ENCODE assay signal across 9 mouse cellular contexts in genomic region chr8:120491166-120491793, GRCm38 (mm10).
A peak's percentile ranks its signal among the peaks of the same experiment; 100 is the strongest.
DNase-seq lines count a peak whose midpoint lies in the region; ATAC-seq and TF ChIP-seq lines count a peak whose summit lies in the region.
"Had no signal": no experiment of that assay in that cellular context is flagged by ENCODE, and none has a peak within 500 bp of the region (broad histone marks: within the 10 kb centered on the region; RNA-seq: fewer than 3 reads in every experiment).

No protein-coding gene starts in this region.

- TF ChIP-seq POLR2A in lung, adult 2 months (IDR thresholded peaks at IDR 0.05; ENCODE audit: borderline replicate concordance, extremely low read depth, low read depth, low read length) = no peak

- peak overlapping the region; percentile 98 for H3K4me2 ChIP-seq in lung, embryonic 16.5 days (ENCODE audit: low read depth, low read length)
- H3K4me2 ChIP-seq in forebrain, embryonic 14.5 days (ENCODE audit: low read length) = peak overlapping the region; percentile 90
- H3K4me2 ChIP-seq in limb, embryonic 13.5 days (replicated peaks) = peak overlapping the region; percentile 100
- H3K4me2 ChIP-seq in stomach, embryonic 16.5 days (ENCODE audit: low read depth, low read length) = peak overlapping the region; percentile 98

- TF ChIP-seq CTCF in lung, adult 2 months (IDR thresholded peaks at IDR 0.05; ENCODE audit: insufficient read depth, low read length) = no peak

- no peaks in the 10 kb centered on the region for H3K36me3 ChIP-seq in lung, embryonic 16.5 days (ENCODE audit: control insufficient read depth, insufficient read depth, low read length)
- H3K36me3 ChIP-seq in forebrain, embryonic 14.5 days (ENCODE audit: control insufficient read depth, insufficient read depth, low read length) = no peaks in the 10 kb centered on the region
- H3K36me3 ChIP-seq in limb, embryonic 13.5 days = no peaks in the 10 kb centered on the region
- H3K36me3 ChIP-seq in stomach, embryonic 16.5 days (ENCODE audit: control insufficient read depth, insufficient read depth, low read length) = no peaks in the 10 kb centered on the region

- no peak for ATAC-seq in lung, embryonic 16.5 days (ENCODE audit: low read depth)
- ATAC-seq in forebrain, embryonic 14.5 days = no peak
- no peak for ATAC-seq in limb, embryonic 13.5 days (ENCODE audit: low FRiP score, low read depth)
- no peak for ATAC-seq in stomach, embryonic 16.5 days (ENCODE audit: insufficient read depth, low FRiP score)

- peak overlapping the region; percentile 97 for H3K27ac ChIP-seq in lung, embryonic 16.5 days (ENCODE audit: low read length)
- H3K27ac ChIP-seq in forebrain, embryonic 14.5 days (ENCODE audit: low read depth, low read length) = no peak overlapping the region
- H3K27ac ChIP-seq in limb, embryonic 13.5 days = no peak overlapping the region
- H3K27ac ChIP-seq in stomach, embryonic 16.5 days (ENCODE audit: low read length) = peak overlapping the region; percentile 94

- peak overlapping the region; percentile 65; the same call in 1 of the 2 replicates for H3K4me3 ChIP-seq in lung, embryonic 16.5 days (ENCODE audit: low read length)
- H3K4me3 ChIP-seq in lung, adult 2 months (replicated peaks; ENCODE audit: extremely low read depth, low read depth, low read length) = no peak overlapping the region
- H3K4me3 ChIP-seq in forebrain, embryonic 14.5 days (ENCODE audit: low read depth, low read length) = peak overlapping the region; percentile 95
- H3K4me3 ChIP-seq in limb, embryonic 13.5 days = no peak overlapping the region
- peak overlapping the region; percentile 74 for H3K4me3 ChIP-seq in stomach, embryonic 16.5 days (replicated peaks; ENCODE audit: low read length)

- 62% methylated on average over 5 of the region's 5 CpGs for WGBS in lung, embryonic 16.5 days
- WGBS in lung, adult 2 months = 60% methylated on average over 5 of the region's 5 CpGs
- WGBS in forebrain, embryonic 14.5 days = 65% methylated on average over 5 of the region's 5 CpGs
- WGBS in limb, embryonic 13.5 days = 60% methylated on average over 5 of the region's 5 CpGs
- 61% methylated on average over 5 of the region's 5 CpGs for WGBS in stomach, embryonic 16.5 days

- H3K9me3 ChIP-seq in lung, embryonic 16.5 days (ENCODE audit: control insufficient read depth, low read length) = no peaks in the 10 kb centered on the region
- H3K9me3 ChIP-seq in forebrain, embryonic 14.5 days (replicated peaks; ENCODE audit: control insufficient read depth, low read length) = no peaks in the 10 kb centered on the region
- no peaks in the 10 kb centered on the region for H3K9me3 ChIP-seq in limb, embryonic 13.5 days
- no peaks in the 10 kb centered on the region for H3K9me3 ChIP-seq in stomach, embryonic 16.5 days (replicated peaks; ENCODE audit: control insufficient read depth, low read length)

- peak overlapping the region; percentile 87; the same call in 1 of the 2 replicates for H3K9ac ChIP-seq in lung, embryonic 16.5 days (ENCODE audit: low read length)
- H3K9ac ChIP-seq in forebrain, embryonic 14.5 days (ENCODE audit: low read length) = peak overlapping the region; percentile 97; the same call in 1 of the 2 replicates
- H3K9ac ChIP-seq in limb, embryonic 13.5 days = no peak overlapping the region
- peak overlapping the region; percentile 88 for H3K9ac ChIP-seq in stomach, embryonic 16.5 days (ENCODE audit: low read length)

- no peak for DNase-seq in lung, adult 2 months
- DNase-seq in forebrain, embryonic 14.5 days (ENCODE audit: low spot score) = no peak
- no peak for DNase-seq in frontal cortex, postnatal 25 days (ENCODE audit: low spot score in 2 of 2)
- no peak for DNase-seq in adrenal gland, postnatal 25 days
- DNase-seq in right cerebral cortex, postnatal 14 days = no peak
- DNase-seq: layer of hippocampus, postnatal 36 days had no signal

- H3K27me3 ChIP-seq in lung, embryonic 16.5 days (ENCODE audit: control insufficient read depth, insufficient read depth, low read depth, low read length) = no peaks in the 10 kb centered on the region
- H3K27me3 ChIP-seq in forebrain, embryonic 14.5 days (replicated peaks; ENCODE audit: control insufficient read depth, insufficient read depth, low read length) = no peaks in the 10 kb centered on the region
- H3K27me3 ChIP-seq in limb, embryonic 13.5 days = peaks cover 37% of the 10 kb centered on the region
- no peaks in the 10 kb centered on the region for H3K27me3 ChIP-seq in stomach, embryonic 16.5 days (ENCODE audit: control insufficient read depth, insufficient read depth, low read length)

- H3K4me1 ChIP-seq in lung, embryonic 16.5 days (replicated peaks; ENCODE audit: control insufficient read depth, insufficient read depth, low read length) = peaks cover 72% of the 10 kb centered on the region
- peaks cover 53% of the 10 kb centered on the region for H3K4me1 ChIP-seq in lung, adult 2 months (ENCODE audit: control insufficient read depth, insufficient read depth, low read length)
- peaks cover 52% of the 10 kb centered on the region for H3K4me1 ChIP-seq in forebrain, embryonic 14.5 days (ENCODE audit: control insufficient read depth, insufficient read depth, low read length)
- peaks cover 94% of the 10 kb centered on the region for H3K4me1 ChIP-seq in limb, embryonic 13.5 days
- peaks cover 72% of the 10 kb centered on the region for H3K4me1 ChIP-seq in stomach, embryonic 16.5 days (ENCODE audit: control insufficient read depth, insufficient read depth, low read length)

Comparison
In these comparisons a context has a peak if more than half of its experiments do, and no peak if none do; other contexts are left out.
1. H3K4me3 ChIP-seq: peak in lung, embryonic 16.5 days (single experiment), forebrain, embryonic 14.5 days (single experiment) and stomach, embryonic 16.5 days (single experiment); none in lung, adult 2 months (single experiment) and limb, embryonic 13.5 days (single experiment).
2. H3K27ac ChIP-seq: peak in lung, embryonic 16.5 days (single experiment) and stomach, embryonic 16.5 days (single experiment); none in forebrain, embryonic 14.5 days (single experiment) and limb, embryonic 13.5 days (single experiment).
3. Peak in every context shown above with its lines, with median percentiles within 50 percentile points of each other: H3K4me2 ChIP-seq.